Mouse (Mus musculus): ENCODE data around the gene Naa16. TPM values are rescaled to one million over a fixed set of nuclear protein-coding genes. Genes with fewer than 3 reads are reported as not detected.
A peak's percentile ranks its signal among the peaks of the same experiment; 100 is the strongest.

The Naa16 gene
- polyA plus RNA-seq, 2 experiments from 2014 or later = 53.6 to 54.4 TPM

- ATAC-seq = no peak
Measured at GRCm38 (mm10) chr14:79296201-79296600, 94.4 kb downstream of the Naa16 start.

- ATAC-seq = no peak
Measured at GRCm38 (mm10) chr14:79295579-79295978, 95.0 kb downstream of the Naa16 start.

- no peak for ATAC-seq
Measured at GRCm38 (mm10) chr14:79294950-79295349, 95.6 kb downstream of the Naa16 start.

GRCm38 (mm10) chr14:79294051-79294814, 96.3 kb downstream of the Naa16 start:
- no peak for ATAC-seq

- ATAC-seq = peak; percentile 96
Measured at GRCm38 (mm10) chr14:79293119-79293780, 97.3 kb downstream of the Naa16 start.

GRCm38 (mm10) chr14:79291629-79292028, 98.9 kb downstream of the Naa16 start:
- no peak for ATAC-seq

- ATAC-seq = no peak
Measured at GRCm38 (mm10) chr14:79290683-79291425, 99.7 kb downstream of the Naa16 start.

GRCm38 (mm10) chr14:79289909-79290308, 100.7 kb downstream of the Naa16 start:
- no peak for ATAC-seq

- ATAC-seq = peak; percentile 56
Measured at GRCm38 (mm10) chr14:79288280-79288679, 102.3 kb downstream of the Naa16 start.

GRCm38 (mm10) chr14:79287251-79287863, 103.2 kb downstream of the Naa16 start:
- no peak for ATAC-seq

GRCm38 (mm10) chr14:79285549-79285948, 105.0 kb downstream of the Naa16 start:
- no peak for ATAC-seq

GRCm38 (mm10) chr14:79284616-79285015, 106.0 kb downstream of the Naa16 start:
- ATAC-seq = no peak

- ATAC-seq = no peak
Measured at GRCm38 (mm10) chr14:79283952-79284351, 106.6 kb downstream of the Naa16 start.

- no peak for ATAC-seq
Measured at GRCm38 (mm10) chr14:79281894-79282553, 108.6 kb downstream of the Naa16 start.

- ATAC-seq = peak; percentile 43
Measured at GRCm38 (mm10) chr14:79280456-79280855, 110.1 kb downstream of the Naa16 start.

GRCm38 (mm10) chr14:79279494-79279893, 111.1 kb downstream of the Naa16 start:
- no peak for ATAC-seq

- no peak for ATAC-seq
Measured at GRCm38 (mm10) chr14:79278927-79279326, 111.7 kb downstream of the Naa16 start.

GRCm38 (mm10) chr14:79277922-79278321, 112.7 kb downstream of the Naa16 start:
- ATAC-seq = no peak

- ATAC-seq = no peak
Measured at GRCm38 (mm10) chr14:79275870-79276395, 114.6 kb downstream of the Naa16 start.

GRCm38 (mm10) chr14:79275441-79275840, 115.1 kb downstream of the Naa16 start:
- ATAC-seq = no peak
